Mouse (Mus musculus) midbrain, embryonic 16.5 days (tissue): ENCODE data around the gene Sod3. TPM values are rescaled to one million over a fixed set of nuclear protein-coding genes. Genes with fewer than 3 reads are reported as not detected.

ENCODE experiments used
- ATAC-seq: fragments of 200-750 bp; cut with Nextera tagmentation; 2 replicates; pipeline ENCODE4 v1.8.0; 2017; ENCODE audit warnings: moderate TSS enrichment
- H3K27ac ChIP-seq: fragments of 300-500 bp; sonication (generic); 2 replicates; pipeline ENCODE4 v1.5.1; 2014; ENCODE audit warnings: mild to moderate bottlenecking, low read length, mixed read lengths
- H3K27me3 ChIP-seq: fragments of 300-500 bp; sonication (generic); 2 replicates; pipeline ENCODE4 v1.6.1; 2014; ENCODE audit warnings: low read depth, low read length, mixed read lengths; ENCODE audit not compliant: control insufficient read depth, insufficient read depth
- H3K36me3 ChIP-seq: fragments of 300-500 bp; sonication (generic); 2 replicates; pipeline ENCODE4 v1.6.1; 2014; ENCODE audit warnings: mild to moderate bottlenecking, low read length, moderate library complexity, mixed read lengths; ENCODE audit not compliant: control insufficient read depth, insufficient read depth
- H3K4me1 ChIP-seq: fragments of 300-500 bp; sonication (generic); 2 replicates; pipeline ENCODE4 v1.6.1; 2014; ENCODE audit warnings: mild to moderate bottlenecking, low read length, mixed read lengths; ENCODE audit not compliant: control insufficient read depth, insufficient read depth
- H3K4me2 ChIP-seq: fragments of 300-500 bp; sonication (generic); 2 replicates; pipeline ENCODE4 v1.6.1; 2014; ENCODE audit warnings: mild to moderate bottlenecking, low read length, mixed read lengths
- H3K4me3 ChIP-seq: fragments of 300-500 bp; sonication (generic); 2 replicates; pipeline ENCODE4 v1.5.1; 2014; ENCODE audit warnings: low read depth, mild to moderate bottlenecking, low read length, moderate library complexity, mixed read lengths
- H3K9ac ChIP-seq: fragments of 300-500 bp; sonication (generic); 2 replicates; pipeline ENCODE4 v1.6.1; 2014; ENCODE audit warnings: low read depth, low read length, mixed read lengths
- H3K9me3 ChIP-seq: fragments of 300-500 bp; sonication (generic); replicated peaks from 2 replicates; pipeline ENCODE4 v1.6.1; 2014; ENCODE audit warnings: mild to moderate bottlenecking, low read length, mixed read lengths; ENCODE audit not compliant: control insufficient read depth, poor library complexity, severe bottlenecking
- WGBS: fragments of 180-500 bp; shearing (Covaris S2); extraction: QIAGEN DNeasy Blood & Tissue Kit; methylation state at CpG from one replicate; pipeline ENCODE4 v1.1.7; 2014; 5-methylcytosine and 5-hydroxymethylcytosine counted together
- polyA plus RNA-seq: library from polyadenylated mRNA; unstranded; fragments of >200 nt; fragmentation: Nextera tagmentation; extraction: Ambion mirVana; gene quantifications from 2 replicates; pipeline ENCODE4 v1.2.1, GENCODE M21; 2015

Sod3 gene
- polyA plus RNA-seq, 1 experiment from 2014 or later: 2.8 TPM

- ATAC-seq: no peak
- Histone ChIP-seq H3K27ac (no peak overlapping the region), H3K4me2 (no peak overlapping the region), H3K4me1 (0 out of 2 replicates have a peak, but pooled peaks cover 2% of the 10 kb centered on the region), H3K27me3 (no peaks in the 10 kb centered on the region), H3K4me3 (no peak overlapping the region), H3K36me3 (no peaks in the 10 kb centered on the region), H3K9me3 (no peaks in the 10 kb centered on the region), H3K9ac (no peak overlapping the region)
- 70% methylated on average over 2 of the region's 2 CpGs for WGBS
These were observed 3.1 kb downstream of the Sod3 start for GRCm38 (mm10) chr5:52366661-52367060.

- no peak overlapping the region for H3K4me3 ChIP-seq
- ATAC-seq: peak; percentile 44; the same call in 1 of the 2 replicates
These were observed 4.6 kb downstream of the Sod3 start for GRCm38 (mm10) chr5:52367866-52368840.

GRCm38 (mm10) chr5:52370901-52371300 lies 7.3 kb downstream of the Sod3 start:
- ATAC-seq: no peak
- Histone ChIP-seq H3K4me1 (no peaks in the 10 kb centered on the region), H3K9ac (no peak overlapping the region), H3K27ac (no peak overlapping the region), H3K27me3 (no peaks in the 10 kb centered on the region), H3K4me3 (no peak overlapping the region), H3K9me3 (no peaks in the 10 kb centered on the region), H3K4me2 (no peak overlapping the region), H3K36me3 (0 out of 2 replicates have a peak, but pooled peaks cover 2% of the 10 kb centered on the region)
- WGBS: 93% methylated on average over 6 of the region's 6 CpGs

More at GRCm38 (mm10) chr5:52367866-52368840, 4.6 kb downstream of the Sod3 start:
- H3K36me3 ChIP-seq: no peaks in the 10 kb centered on the region
- no peaks in the 10 kb centered on the region for H3K9me3 ChIP-seq
- no peaks in the 10 kb centered on the region for H3K27me3 ChIP-seq
- H3K4me2 ChIP-seq: peak overlapping the region; percentile 42
- WGBS: 49% methylated on average over 63 of the region's 63 CpGs
- H3K4me1 ChIP-seq: 0 out of 2 replicates have a peak, but pooled peaks cover under 1% of the 10 kb centered on the region
- no peak overlapping the region for H3K27ac ChIP-seq
- H3K9ac ChIP-seq: peak overlapping the region; percentile 50

DNA sequence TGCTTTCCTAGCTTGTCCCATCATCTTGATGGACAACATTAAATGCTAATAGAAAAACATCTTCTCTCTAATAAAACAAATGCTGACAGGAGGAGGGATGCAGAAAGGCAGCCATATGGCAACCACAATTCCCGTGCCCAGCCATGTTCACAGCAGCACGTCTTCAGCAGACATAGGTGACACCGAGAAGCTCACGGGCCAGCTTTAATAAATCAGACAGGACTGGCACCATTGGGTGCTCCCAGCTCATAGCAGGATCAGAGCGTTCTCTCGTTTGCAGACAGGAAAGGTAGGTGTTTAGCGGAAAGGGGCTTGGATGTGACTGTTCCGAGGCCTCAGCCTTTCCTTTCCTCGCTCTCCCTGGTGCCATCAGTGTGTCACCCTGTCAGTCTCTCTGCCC lies 12.3 kb downstream of the Sod3 start:
- H3K36me3 ChIP-seq: 0 out of 2 replicates have a peak, but pooled peaks cover 2% of the 10 kb centered on the region
- H3K4me1 ChIP-seq: no peaks in the 10 kb centered on the region
- no peak for ATAC-seq
- H3K4me3 ChIP-seq: no peak overlapping the region
- no peak overlapping the region for H3K4me2 ChIP-seq
- H3K27ac ChIP-seq: no peak overlapping the region
- no peaks in the 10 kb centered on the region for H3K9me3 ChIP-seq
- 84% methylated on average over 9 of the region's 9 CpGs for WGBS
- no peak overlapping the region for H3K9ac ChIP-seq
- no peaks in the 10 kb centered on the region for H3K27me3 ChIP-seq

DNA sequence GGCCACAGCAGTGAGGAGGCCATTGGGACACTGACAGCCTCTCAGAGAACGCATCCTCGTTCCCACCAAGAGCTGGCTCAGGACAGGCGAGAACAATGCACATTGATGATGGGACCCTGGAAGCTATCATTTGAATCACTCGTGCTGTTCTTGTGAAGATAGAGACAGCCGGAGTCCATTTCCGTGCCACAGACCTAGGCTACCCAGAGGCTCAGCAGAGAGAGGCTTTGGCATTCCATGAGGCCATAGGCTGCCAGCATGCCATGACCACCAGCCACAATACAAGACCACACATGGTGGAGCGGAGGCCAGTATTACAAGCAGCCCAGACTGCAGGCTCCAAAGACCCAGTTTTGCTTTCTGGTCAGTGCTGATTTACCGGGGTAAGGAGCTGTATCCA lies 19.2 kb downstream of the Sod3 start:
- H3K9ac ChIP-seq: no peak overlapping the region
- no peak for ATAC-seq
- 80% methylated on average over 8 of the region's 8 CpGs for WGBS
- H3K27me3 ChIP-seq: no peaks in the 10 kb centered on the region
- H3K4me3 ChIP-seq: no peak overlapping the region
- H3K27ac ChIP-seq: no peak overlapping the region
- no peaks in the 10 kb centered on the region for H3K36me3 ChIP-seq
- no peaks in the 10 kb centered on the region; the same call in 1 of the 2 replicates for H3K4me1 ChIP-seq
- H3K9me3 ChIP-seq: no peaks in the 10 kb centered on the region
- H3K4me2 ChIP-seq: no peak overlapping the region

DNA sequence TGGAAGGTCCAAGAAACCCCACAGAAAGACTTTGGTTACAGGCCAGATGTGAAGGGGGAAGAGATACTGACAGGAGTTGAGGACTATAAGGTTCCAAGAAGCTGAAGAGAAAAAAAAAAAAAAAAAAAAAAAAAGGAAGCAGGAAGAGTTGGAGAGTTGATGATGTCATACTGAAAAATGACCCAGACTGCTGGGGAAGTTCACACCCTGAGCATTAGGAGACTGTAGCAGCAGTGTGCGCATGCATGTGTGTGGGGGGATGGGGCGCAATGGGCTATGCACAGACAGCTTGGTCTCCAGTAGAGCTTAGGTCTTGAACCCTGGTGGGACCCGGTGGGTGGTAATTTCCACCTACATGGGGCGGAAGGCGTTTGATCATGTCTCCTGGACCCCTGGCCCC lies 20.2 kb downstream of the Sod3 start:
- no peak for ATAC-seq
- Histone ChIP-seq H3K9me3 (no peaks in the 10 kb centered on the region), H3K4me1 (no peaks in the 10 kb centered on the region; the same call in 1 of the 2 replicates), H3K4me2 (no peak overlapping the region), H3K27ac (no peak overlapping the region), H3K27me3 (no peaks in the 10 kb centered on the region), H3K9ac (no peak overlapping the region), H3K4me3 (no peak overlapping the region), H3K36me3 (no peaks in the 10 kb centered on the region)
- WGBS: 88% methylated on average over 5 of the region's 5 CpGs

DNA sequence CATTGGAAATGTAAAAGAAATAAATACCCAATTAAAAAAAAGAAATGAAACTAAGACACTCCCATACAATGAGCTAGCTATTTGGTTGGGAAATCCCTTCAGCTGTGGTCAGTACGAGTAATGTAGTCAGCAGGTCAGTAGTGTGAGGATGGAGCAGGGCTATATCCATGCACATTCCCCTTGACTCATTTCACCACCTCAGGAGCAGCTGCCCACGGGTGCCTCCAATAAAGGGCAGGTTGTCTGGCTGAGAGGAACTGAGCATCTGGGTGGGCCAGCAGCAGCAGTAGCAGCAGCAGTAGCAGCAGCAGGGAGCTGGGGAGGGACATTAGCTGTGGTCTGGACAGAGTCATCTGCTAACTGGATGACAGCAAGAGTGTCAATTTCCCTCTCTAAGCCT lies 22.4 kb downstream of the Sod3 start:
- H3K4me3 ChIP-seq: no peak overlapping the region
- no peaks in the 10 kb centered on the region for H3K36me3 ChIP-seq
- H3K4me2 ChIP-seq: no peak overlapping the region
- 85% methylated on average over 2 of the region's 2 CpGs for WGBS
- no peak overlapping the region for H3K9ac ChIP-seq
- H3K4me1 ChIP-seq: no peaks in the 10 kb centered on the region; the same call in 1 of the 2 replicates
- ATAC-seq: no peak
- no peaks in the 10 kb centered on the region for H3K27me3 ChIP-seq
- no peaks in the 10 kb centered on the region for H3K9me3 ChIP-seq
- H3K27ac ChIP-seq: no peak overlapping the region

DNA sequence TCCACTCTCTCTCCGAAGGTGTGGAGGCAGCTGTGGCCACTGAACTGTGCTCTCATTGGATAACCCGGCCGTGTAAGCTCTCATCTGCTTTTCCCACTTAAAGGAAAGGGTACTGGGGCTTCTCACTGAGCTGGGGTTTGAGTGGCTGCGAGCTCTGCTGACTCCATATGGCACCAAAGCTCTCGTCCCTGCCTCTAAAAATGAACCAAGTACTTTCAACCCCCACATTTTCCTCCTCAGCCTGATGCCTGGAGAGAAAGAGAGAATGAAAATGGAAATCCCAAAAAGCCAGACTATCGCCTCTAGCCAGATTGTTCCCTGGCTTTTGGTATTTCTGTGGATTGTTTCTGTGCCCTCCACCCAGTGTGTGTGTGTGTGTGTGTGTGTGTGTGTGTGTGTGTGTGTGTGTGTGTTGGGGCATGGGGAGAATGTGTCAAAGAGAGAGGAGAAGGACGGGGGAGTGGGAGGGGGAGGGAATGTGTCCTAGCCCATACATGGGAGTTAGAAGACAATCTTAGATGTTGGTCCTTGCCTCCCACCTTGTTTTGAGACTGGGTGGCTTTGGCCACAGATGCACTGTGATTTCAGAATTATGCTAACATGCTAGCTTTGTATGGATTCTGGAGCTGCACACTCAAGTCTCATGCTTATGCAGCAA lies 24.6 kb downstream of the Sod3 start:
- peaks cover 2% of the 10 kb centered on the region; the same call in 1 of the 2 replicates for H3K4me1 ChIP-seq
- H3K27ac ChIP-seq: no peak overlapping the region
- 67% methylated on average over 7 of the region's 7 CpGs for WGBS
- no peak overlapping the region for H3K9ac ChIP-seq
- no peaks in the 10 kb centered on the region for H3K9me3 ChIP-seq
- H3K36me3 ChIP-seq: no peaks in the 10 kb centered on the region
- H3K4me3 ChIP-seq: no peak overlapping the region
- H3K4me2 ChIP-seq: no peak overlapping the region
- no peaks in the 10 kb centered on the region for H3K27me3 ChIP-seq
- ATAC-seq: no peak

- no peak for ATAC-seq
- Histone ChIP-seq H3K4me1 (peaks cover 2% of the 10 kb centered on the region; the same call in 1 of the 2 replicates), H3K27ac (no peak overlapping the region), H3K36me3 (no peaks in the 10 kb centered on the region), H3K4me3 (no peak overlapping the region), H3K9me3 (no peaks in the 10 kb centered on the region), H3K4me2 (no peak overlapping the region), H3K27me3 (no peaks in the 10 kb centered on the region), H3K9ac (no peak overlapping the region)
- WGBS: 92% methylated on average over 6 of the region's 6 CpGs
These were observed 26.8 kb downstream of the Sod3 start for GRCm38 (mm10) chr5:52390381-52390780.
